Mouse (Mus musculus): Measurements from ENCODE around the gene Aknad1.
A peak's percentile ranks its signal among the peaks of the same experiment; 100 is the strongest.

The Aknad1 gene

GRCm38 (mm10) chr3:108751691-108752090, 12.2 kb downstream of the Aknad1 start:
- no peak for DNase-seq (ENCODE audit: low spot score)

GRCm38 (mm10) chr3:108754541-108754940, 15.1 kb downstream of the Aknad1 start:
- no peak for DNase-seq (ENCODE audit: low spot score)

DNA sequence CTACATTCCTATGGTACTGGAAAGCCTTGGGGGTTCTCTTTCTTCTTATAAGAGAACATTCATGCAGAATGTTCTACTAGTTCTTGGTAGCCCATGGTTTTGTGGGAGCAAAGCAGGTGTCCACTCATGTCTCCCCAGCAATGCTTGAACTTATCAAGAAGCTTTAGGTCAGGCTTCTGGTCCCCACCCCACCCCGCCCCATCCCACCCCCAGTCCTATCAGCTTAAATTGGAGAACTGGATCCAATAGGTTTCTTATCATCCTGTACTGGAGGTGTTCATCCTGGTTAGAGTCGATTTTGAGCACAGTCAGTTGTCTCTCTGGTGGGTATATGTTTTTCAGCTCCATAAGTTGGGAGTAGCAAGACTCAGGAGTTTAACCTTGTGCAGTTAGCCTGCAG, 16.1 kb downstream of the Aknad1 start:
- DNase-seq (ENCODE audit: low spot score) = no peak

- no peak for DNase-seq (ENCODE audit: low spot score)
These were observed 16.7 kb downstream of the Aknad1 start for GRCm38 (mm10) chr3:108756131-108756530.

- no peak for DNase-seq (ENCODE audit: low spot score)
These were observed 18.1 kb downstream of the Aknad1 start for GRCm38 (mm10) chr3:108757570-108757969.

DNA sequence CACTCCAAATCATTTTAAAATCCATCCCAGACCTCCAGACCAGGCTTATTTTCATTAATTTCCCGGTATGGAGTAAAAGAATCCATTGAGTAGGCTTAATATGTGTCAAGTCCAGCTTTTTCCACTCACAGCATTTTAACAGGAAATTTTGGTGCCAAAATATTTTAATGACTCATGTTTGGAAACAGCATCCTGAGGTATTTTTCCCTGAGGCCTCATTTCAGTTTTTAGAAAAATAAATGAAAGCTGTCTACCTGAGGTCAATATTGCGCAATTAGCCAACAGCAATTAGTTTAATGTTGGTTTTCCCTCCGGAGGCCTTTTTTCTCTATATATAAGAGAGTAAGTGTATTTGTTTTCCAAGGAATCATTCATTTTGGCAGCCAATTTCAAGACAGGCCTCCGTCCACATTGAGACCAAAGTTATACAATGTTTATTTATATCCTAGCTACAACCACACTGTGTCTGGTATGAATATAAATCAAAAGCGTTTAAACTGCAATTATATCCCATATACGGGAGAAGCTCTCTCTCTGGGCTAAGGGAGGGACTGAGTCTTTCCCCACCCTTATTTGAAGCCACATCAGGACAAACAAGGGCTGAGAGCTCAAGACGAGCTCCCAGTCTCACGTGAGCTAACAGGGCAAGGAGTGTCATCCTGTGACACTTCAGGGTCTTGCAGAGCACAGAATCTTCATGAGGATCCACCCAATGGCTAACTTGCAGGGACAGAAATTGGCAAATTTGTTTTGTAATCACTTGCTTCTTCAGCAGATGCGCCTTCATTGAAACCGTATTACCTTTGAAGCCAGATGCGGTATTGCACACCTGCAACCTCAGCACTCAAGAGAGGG, 20.3 kb downstream of the Aknad1 start:
- DNase-seq (ENCODE audit: low spot score) = no peak

GRCm38 (mm10) chr3:108762597-108763111, 23.2 kb downstream of the Aknad1 start:
- DNase-seq (ENCODE audit: low spot score) = no peak

DNA sequence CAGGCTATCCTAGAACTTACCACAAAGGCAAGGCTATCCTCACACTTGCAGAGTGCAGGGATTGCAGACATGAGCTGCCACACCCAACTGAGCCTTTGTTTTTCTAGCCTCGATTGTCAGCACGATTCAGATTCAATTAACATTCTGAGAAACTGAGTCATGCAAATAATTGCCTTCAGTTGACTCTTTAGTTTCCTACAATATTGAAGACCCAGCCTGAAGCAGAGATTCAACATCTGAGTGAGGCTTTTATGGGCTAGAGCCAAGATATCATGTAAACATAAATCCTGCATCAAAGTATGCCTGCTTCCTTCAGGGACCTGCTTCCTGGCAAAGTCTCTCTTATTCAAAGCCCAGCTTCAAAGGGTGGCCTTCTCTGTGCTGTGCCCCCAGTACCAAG, 24.2 kb downstream of the Aknad1 start:
- no peak for DNase-seq (ENCODE audit: low spot score)

GRCm38 (mm10) chr3:108764976-108765375, 25.5 kb downstream of the Aknad1 start:
- DNase-seq (ENCODE audit: low spot score) = no peak

DNA sequence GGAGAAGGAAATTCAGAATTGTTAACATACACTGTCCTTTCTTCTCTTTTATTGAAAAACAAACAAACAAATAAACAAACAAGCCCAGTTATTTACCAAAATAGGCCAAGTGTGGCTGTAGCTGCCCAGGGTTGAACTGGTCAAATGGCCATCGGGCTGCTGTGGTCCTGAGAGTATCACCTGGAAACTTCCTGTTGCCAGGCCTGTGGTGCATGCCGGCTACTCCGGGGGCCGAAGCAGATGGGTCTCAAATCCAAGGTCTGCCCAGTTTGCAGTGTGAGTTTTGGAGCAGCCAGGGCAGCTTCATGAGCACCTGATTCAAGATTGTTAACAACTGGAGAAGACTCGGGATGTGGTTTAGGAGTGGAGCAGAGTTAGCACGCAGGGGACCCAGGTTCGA, 26.0 kb downstream of the Aknad1 start:
- no peak for DNase-seq (ENCODE audit: low spot score)

DNA sequence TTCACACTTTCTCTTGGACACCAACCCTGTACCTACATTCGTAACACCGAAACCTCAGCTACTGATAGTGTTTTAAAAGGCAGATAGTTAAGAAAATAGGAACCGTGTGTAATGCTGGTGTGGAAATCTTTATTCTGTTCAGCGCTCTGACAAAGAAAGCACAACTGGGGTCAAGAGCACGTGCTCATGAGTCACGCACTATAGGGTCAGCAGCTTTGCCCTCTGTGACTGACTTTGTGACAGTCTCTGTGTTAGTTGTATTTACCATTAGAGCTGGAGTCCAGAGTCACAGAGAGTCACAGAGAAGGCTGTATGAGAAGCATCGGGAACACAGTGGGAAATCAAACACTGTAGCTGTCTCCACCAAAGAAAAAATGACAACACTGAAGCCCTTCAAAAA, 27.5 kb downstream of the Aknad1 start:
- DNase-seq (ENCODE audit: low spot score) = no peak

GRCm38 (mm10) chr3:108767416-108767815, 28.0 kb downstream of the Aknad1 start:
- no peak for DNase-seq (ENCODE audit: low spot score)

GRCm38 (mm10) chr3:108769547-108769946, 30.1 kb downstream of the Aknad1 start:
- no peak for DNase-seq (ENCODE audit: low spot score)

DNA sequence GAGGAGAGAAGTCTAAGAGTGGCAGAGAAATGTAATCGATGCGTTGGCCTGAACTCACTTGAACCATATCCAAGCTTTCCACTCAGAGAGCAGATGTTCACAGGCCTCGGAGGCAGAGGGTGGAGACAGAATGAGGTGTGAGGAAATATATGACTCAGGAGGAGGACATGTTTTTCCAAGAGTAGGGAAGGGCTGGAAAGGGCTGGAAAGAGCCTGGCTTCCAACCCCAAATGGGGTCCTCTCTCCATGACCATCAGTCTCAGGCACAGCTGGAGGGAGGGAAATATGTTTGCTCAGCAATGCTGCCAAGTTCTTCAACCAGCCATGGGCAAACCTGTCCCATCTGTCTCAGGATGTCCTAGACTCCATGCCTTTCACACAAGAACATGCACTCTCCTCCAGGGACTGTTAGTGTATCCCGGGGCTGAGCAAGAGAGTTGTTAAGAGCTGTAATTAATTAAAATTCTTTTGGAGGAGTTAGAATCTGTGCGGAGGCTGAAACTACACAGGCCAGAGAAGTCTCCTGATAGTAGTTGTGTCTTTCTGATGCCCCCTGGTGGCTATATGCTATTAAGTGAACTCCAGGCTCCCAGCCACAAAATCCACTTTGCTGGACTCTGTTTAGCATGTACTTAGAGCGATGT, 31.4 kb downstream of the Aknad1 start:
- peak; percentile 63 for DNase-seq (ENCODE audit: low spot score)

GRCm38 (mm10) chr3:108772211-108772610, 32.8 kb downstream of the Aknad1 start:
- no peak for DNase-seq (ENCODE audit: low spot score)

- DNase-seq (ENCODE audit: low spot score) = no peak
These were observed 33.4 kb downstream of the Aknad1 start for GRCm38 (mm10) chr3:108772811-108773210.

- DNase-seq (ENCODE audit: low spot score) = no peak
These were observed 39.5 kb downstream of the Aknad1 start for GRCm38 (mm10) chr3:108778761-108779540.

GRCm38 (mm10) chr3:108781238-108781883, 41.9 kb downstream of the Aknad1 start:
- DNase-seq (ENCODE audit: low spot score) = no peak

- no peak for DNase-seq (ENCODE audit: low spot score)
These were observed 42.4 kb downstream of the Aknad1 start for GRCm38 (mm10) chr3:108781884-108782270.

DNA sequence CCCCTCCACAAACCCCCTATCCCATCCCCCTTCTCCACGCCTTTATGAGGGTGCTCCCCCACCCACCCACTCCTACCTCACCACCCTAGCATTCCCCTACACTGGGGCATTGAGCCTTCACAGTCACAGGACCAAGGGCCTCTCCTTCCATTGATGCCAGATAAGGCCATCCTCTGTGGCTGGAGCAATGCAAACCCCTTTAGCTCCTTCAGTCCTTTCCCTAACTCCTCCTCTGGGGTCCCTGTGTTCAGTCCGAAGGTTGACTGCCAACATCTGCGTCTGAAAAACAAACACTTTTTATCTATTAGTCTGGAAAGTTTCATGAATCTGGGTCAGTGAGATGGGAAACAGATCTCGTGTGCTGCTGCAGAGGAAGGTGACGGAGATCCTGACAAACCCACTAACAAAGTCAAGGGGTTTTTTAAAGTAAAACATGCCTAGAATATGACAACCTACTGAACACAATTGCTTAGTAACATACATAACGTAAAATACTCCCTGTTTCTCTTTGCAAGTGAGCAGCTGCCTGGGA, 43.0 kb downstream of the Aknad1 start:
- DNase-seq (ENCODE audit: low spot score) = no peak

GRCm38 (mm10) chr3:108786520-108786919, 47.1 kb downstream of the Aknad1 start:
- DNase-seq (ENCODE audit: low spot score) = no peak
